ENCODE assay signal across 8 mouse cellular contexts in genomic region chr8:122517541-122518190, GRCm38 (mm10). TPM values are rescaled to one million over a fixed set of nuclear protein-coding genes. Genes with fewer than 3 reads are reported as not detected.
A peak's percentile ranks its signal among the peaks of the same experiment; 100 is the strongest.
DNase-seq lines count a peak whose midpoint lies in the region; ATAC-seq lines count a peak whose summit lies in the region.

No protein-coding gene starts in this region.

- H3K9ac ChIP-seq in kidney, embryonic 16.5 days (replicated peaks; ENCODE audit: low read length): peak overlapping the region; percentile 58; the same call in 1 of the 2 replicates

- no peaks in the 10 kb centered on the region for H3K36me3 ChIP-seq in kidney, embryonic 16.5 days (ENCODE audit: insufficient read depth, low read length)

- H3K4me1 ChIP-seq in kidney, embryonic 16.5 days (ENCODE audit: insufficient read depth, low read length): peaks cover 39% of the 10 kb centered on the region

- H3K27ac ChIP-seq in kidney, embryonic 16.5 days (ENCODE audit: low read length): peak overlapping the region; percentile 88

- WGBS in kidney, embryonic 16.5 days: 16% methylated on average over 6 of the region's 6 CpGs

- no peak overlapping the region for H3K4me3 ChIP-seq in kidney, embryonic 16.5 days (ENCODE audit: low read length)

- peak; percentile 64 for ATAC-seq in kidney, embryonic 16.5 days (ENCODE audit: low FRiP score, low TSS enrichment)
- ATAC-seq in monocyte, adult 5-6 weeks (replicated peaks; ENCODE audit: insufficient number of reproducible peaks, low FRiP score, low TSS enrichment, poor library complexity, severe bottlenecking): no peak

- 0 out of 2 replicates have a peak overlapping the region, but pooled peaks have one; percentile 11 for H3K4me2 ChIP-seq in kidney, embryonic 16.5 days (replicated peaks; ENCODE audit: low read depth, low read length)

- H3K9me3 ChIP-seq in kidney, embryonic 16.5 days (ENCODE audit: low read length): no peaks in the 10 kb centered on the region

- peak; percentile 51 for DNase-seq in adrenal gland, postnatal 14 days
- DNase-seq in adrenal gland, adult 18-20 months (ENCODE audit: low spot score in 2 of 2): no peak
- DNase-seq in heart, adult 9 months (ENCODE audit: low spot score in 2 of 2): peak; percentile 72 to 84
- peak; percentile 77 for DNase-seq in lung, postnatal 36 days
- no peak for DNase-seq in ovary, postnatal 14 days (ENCODE audit: low spot score)
- no peak for DNase-seq in left cerebral cortex, postnatal 36 days (ENCODE audit: low spot score in 2 of 2)

- H3K27me3 ChIP-seq in kidney, embryonic 16.5 days (ENCODE audit: insufficient read depth, low read length): no peaks in the 10 kb centered on the region

- intact Hi-C loops in left cerebral cortex, postnatal 36 days (cut with DNase I): no loop called here

RNA-seq across cellular contexts. Expression of gene Piezo1, which starts 33.5 kb away (rescaled TPM):
- total RNA-seq in adrenal gland, postnatal 14 days (2021): 23.2 and 29.9 TPM in 2 replicates
- total RNA-seq in adrenal gland, adult 18-20 months (2021): 10 to 100 TPM; 14.1 to 28.4 TPM
- polyA plus RNA-seq in kidney, embryonic 16.5 days (2015; fragmentation: Nextera tagmentation; extraction: Ambion mirVana): 15.6 and 16.9 TPM in 2 replicates
- total RNA-seq in monocyte, adult 5-6 weeks (2017): 31.7 to 76.2 TPM (median 45.9 TPM) in 3 replicates
- 1 to 10 TPM; 6.5 to 7.6 TPM for total RNA-seq in left cerebral cortex, postnatal 36 days (2021)

RNA-seq across cellular contexts. Expression of gene Ctu2, which starts 41.7 kb away (rescaled TPM):
- total RNA-seq in adrenal gland, postnatal 14 days (2021): 21.3 and 23.0 TPM in 2 replicates
- 10 to 100 TPM; 20.8 to 24.2 TPM for total RNA-seq in adrenal gland, adult 18-20 months (2021)
- polyA plus RNA-seq in kidney, embryonic 16.5 days (2015; fragmentation: Nextera tagmentation; extraction: Ambion mirVana): 46.5 and 48.0 TPM in 2 replicates
- total RNA-seq in monocyte, adult 5-6 weeks (2017): 10.3 to 24.8 TPM (median 12.1 TPM) in 3 replicates
- total RNA-seq in left cerebral cortex, postnatal 36 days (2021): 10 to 100 TPM; 19.7 to 29.1 TPM

RNA-seq across cellular contexts. Expression of gene Rnf166, which starts 41.8 kb away (rescaled TPM):
- 37.9 and 38.5 TPM in 2 replicates for total RNA-seq in adrenal gland, postnatal 14 days (2021)
- 10 to 100 TPM; 39.1 to 66.6 TPM for total RNA-seq in adrenal gland, adult 18-20 months (2021)
- polyA plus RNA-seq in kidney, embryonic 16.5 days (2015; fragmentation: Nextera tagmentation; extraction: Ambion mirVana): 39.3 and 46.0 TPM in 2 replicates
- total RNA-seq in monocyte, adult 5-6 weeks (2017): 96.0 to 108 TPM (median 106 TPM) in 3 replicates
- 10 to 100 TPM; 32.2 to 38.9 TPM for total RNA-seq in left cerebral cortex, postnatal 36 days (2021)

RNA-seq across cellular contexts. Expression of gene Cdt1, which starts 50.1 kb away (rescaled TPM):
- 15.5 and 15.8 TPM in 2 replicates for total RNA-seq in adrenal gland, postnatal 14 days (2021)
- 1 to 10 TPM; 4.7 to 4.9 TPM for total RNA-seq in adrenal gland, adult 18-20 months (2021)
- 43.0 and 49.0 TPM in 2 replicates for polyA plus RNA-seq in kidney, embryonic 16.5 days (2015; fragmentation: Nextera tagmentation; extraction: Ambion mirVana)
- 11.1 to 24.4 TPM (median 12.4 TPM) in 3 replicates for total RNA-seq in monocyte, adult 5-6 weeks (2017)
- total RNA-seq in left cerebral cortex, postnatal 36 days (2021): 1 to 10 TPM; 1.8 to 3.5 TPM

RNA-seq across cellular contexts. Expression of gene Snai3, which starts 57.1 kb away (rescaled TPM):
- 0.45 TPM in 1 of 2 replicates, not detected in the other for total RNA-seq in adrenal gland, postnatal 14 days (2021)
- total RNA-seq in adrenal gland, adult 18-20 months (2021): not detected
- polyA plus RNA-seq in kidney, embryonic 16.5 days (2015; fragmentation: Nextera tagmentation; extraction: Ambion mirVana): 0.75 and 0.77 TPM in 2 replicates
- 1.6 TPM in 1 of 3 replicates, not detected in the others for total RNA-seq in monocyte, adult 5-6 weeks (2017)
- total RNA-seq in left cerebral cortex, postnatal 36 days (2021): under 1 TPM; 0.57 to 0.84 TPM

Comparison
In these comparisons a context has a peak if more than half of its experiments do, and no peak if none do; other contexts are left out.
1. DNase-seq: peak in adrenal gland, postnatal 14 days (single experiment), heart, adult 9 months (2 of 2) and lung, postnatal 36 days (single experiment); none in adrenal gland, adult 18-20 months (0 of 2), ovary, postnatal 14 days (single experiment) and left cerebral cortex, postnatal 36 days (0 of 2).